In the genomic region with DNA sequence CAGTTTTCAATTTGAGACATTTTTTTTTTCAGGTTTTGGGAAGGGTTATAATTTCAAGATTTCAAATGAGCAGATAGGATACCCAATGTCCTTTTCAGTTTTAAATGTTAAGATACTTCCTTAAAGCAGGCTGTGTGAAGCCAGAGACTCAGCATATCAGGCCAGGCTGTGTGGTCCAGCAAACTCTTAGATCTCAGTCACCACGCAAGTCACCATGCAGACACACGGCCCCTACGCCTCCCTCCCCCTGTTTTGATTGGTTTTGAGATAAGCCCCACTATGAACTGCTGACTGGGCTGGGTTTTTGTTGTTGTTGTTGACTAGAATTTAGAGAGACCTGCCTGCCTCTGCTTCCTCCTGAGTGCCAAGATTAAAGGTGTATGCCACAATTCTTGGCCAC, we compare ENCODE assay signal across 9 mouse cellular contexts. TPM values are rescaled to one million over a fixed set of nuclear protein-coding genes. Genes with fewer than 3 reads are reported as not detected.
A peak's percentile ranks its signal among the peaks of the same experiment; 100 is the strongest.
DNase-seq lines count a peak whose midpoint lies in the region; ATAC-seq lines count a peak whose summit lies in the region.
"Had no signal": no experiment of that assay in that cellular context is flagged by ENCODE, and none has a peak within 500 bp of the region (broad histone marks: within the 10 kb centered on the region; RNA-seq: fewer than 3 reads in every experiment).

No protein-coding gene starts in this region.

- peak overlapping the region; percentile 92 for H3K9ac ChIP-seq in kidney, embryonic 15.5 days
- peak overlapping the region; percentile 91 for H3K9ac ChIP-seq in embryonic facial prominence, embryonic 12.5 days
- peak overlapping the region; percentile 87 for H3K9ac ChIP-seq in intestine, embryonic 14.5 days (ENCODE audit: low read length)
- peak overlapping the region; percentile 98 for H3K9ac ChIP-seq in midbrain, embryonic 16.5 days (ENCODE audit: low read depth, low read length)

- 27% methylated on average over 3 of the region's 3 CpGs for WGBS in kidney, embryonic 15.5 days
- whole genome bisulfite sequencing in embryonic facial prominence, embryonic 12.5 days: 48% methylated on average over 3 of the region's 3 CpGs
- WGBS in intestine, embryonic 14.5 days: 55% methylated on average over 3 of the region's 3 CpGs
- WGBS in midbrain, embryonic 16.5 days: 21% methylated on average over 3 of the region's 3 CpGs

- no peaks in the 10 kb centered on the region for H3K9me3 ChIP-seq in kidney, embryonic 15.5 days (replicated peaks)
- H3K9me3 ChIP-seq in embryonic facial prominence, embryonic 12.5 days: no peaks in the 10 kb centered on the region
- H3K9me3 ChIP-seq in intestine, embryonic 14.5 days (ENCODE audit: control insufficient read depth, low read length): no peaks in the 10 kb centered on the region
- no peaks in the 10 kb centered on the region for H3K9me3 ChIP-seq in midbrain, embryonic 16.5 days (replicated peaks; ENCODE audit: control insufficient read depth, low read length, poor library complexity, severe bottlenecking)

- peaks cover 39% of the 10 kb centered on the region for H3K36me3 ChIP-seq in kidney, embryonic 15.5 days
- peaks cover 38% of the 10 kb centered on the region for H3K36me3 ChIP-seq in embryonic facial prominence, embryonic 12.5 days
- peaks cover 24% of the 10 kb centered on the region for H3K36me3 ChIP-seq in intestine, embryonic 14.5 days (ENCODE audit: control insufficient read depth, insufficient read depth, low read length)
- peaks cover 16% of the 10 kb centered on the region for H3K36me3 ChIP-seq in midbrain, embryonic 16.5 days (ENCODE audit: control insufficient read depth, insufficient read depth, low read length)

- DNase-seq in kidney, postnatal 4 days: no peak
- no peak for DNase-seq in intestine, embryonic 14.5 days (ENCODE audit: low spot score)
- no peak for DNase-seq in frontal cortex, postnatal 10 days (ENCODE audit: low spot score in 2 of 2)
- no peak for DNase-seq in gastrocnemius, postnatal 4 days (ENCODE audit: low spot score in 2 of 2)

- H3K4me3 ChIP-seq in kidney, embryonic 15.5 days (replicated peaks): peak overlapping the region; percentile 84
- peak overlapping the region; percentile 61 for H3K4me3 ChIP-seq in embryonic facial prominence, embryonic 12.5 days
- H3K4me3 ChIP-seq in intestine, embryonic 14.5 days (ENCODE audit: low read depth, low read length): peak overlapping the region; percentile 57
- peak overlapping the region; percentile 87 for H3K4me3 ChIP-seq in midbrain, embryonic 16.5 days (ENCODE audit: low read depth, low read length)

- ATAC-seq in kidney, embryonic 15.5 days (replicated peaks; ENCODE audit: low FRiP score): no peak
- ATAC-seq in embryonic facial prominence, embryonic 12.5 days (ENCODE audit: insufficient number of reproducible peaks, insufficient read depth, low FRiP score, low TSS enrichment): no peak
- no peak for ATAC-seq in intestine, embryonic 14.5 days (replicated peaks; ENCODE audit: low FRiP score, low TSS enrichment, low read depth)
- no peak for ATAC-seq in midbrain, embryonic 16.5 days
- ATAC-seq in monocyte, adult 5-6 weeks (replicated peaks; ENCODE audit: insufficient number of reproducible peaks, low FRiP score, low TSS enrichment, poor library complexity, severe bottlenecking): no peak
- ATAC-seq: Patski had no signal

- peak overlapping the region; percentile 94 for H3K4me2 ChIP-seq in kidney, embryonic 15.5 days
- peak overlapping the region; percentile 75 for H3K4me2 ChIP-seq in embryonic facial prominence, embryonic 12.5 days (replicated peaks)
- peak overlapping the region; percentile 75 for H3K4me2 ChIP-seq in intestine, embryonic 14.5 days (ENCODE audit: low read length)
- peak overlapping the region; percentile 88 for H3K4me2 ChIP-seq in midbrain, embryonic 16.5 days (ENCODE audit: low read length)

- peak overlapping the region; percentile 100 for H3K27ac ChIP-seq in kidney, embryonic 15.5 days
- peak overlapping the region; percentile 98 for H3K27ac ChIP-seq in embryonic facial prominence, embryonic 12.5 days
- peak overlapping the region; percentile 95 for H3K27ac ChIP-seq in intestine, embryonic 14.5 days (ENCODE audit: low read depth)
- peak overlapping the region; percentile 97 for H3K27ac ChIP-seq in midbrain, embryonic 16.5 days (ENCODE audit: low read length)

- H3K27me3 ChIP-seq in kidney, embryonic 15.5 days: no peaks in the 10 kb centered on the region
- H3K27me3 ChIP-seq in embryonic facial prominence, embryonic 12.5 days: no peaks in the 10 kb centered on the region
- H3K27me3 ChIP-seq in intestine, embryonic 14.5 days (replicated peaks; ENCODE audit: control insufficient read depth, insufficient read depth, low read length): no peaks in the 10 kb centered on the region
- no peaks in the 10 kb centered on the region; the same call in 1 of the 2 replicates for H3K27me3 ChIP-seq in midbrain, embryonic 16.5 days (ENCODE audit: control insufficient read depth, insufficient read depth, low read depth, low read length)
- H3K27me3 ChIP-seq: Patski had no signal

- H3K4me1 ChIP-seq in kidney, embryonic 15.5 days: peaks cover 19% of the 10 kb centered on the region; the same call in 1 of the 2 replicates
- H3K4me1 ChIP-seq in embryonic facial prominence, embryonic 12.5 days: peaks cover 18% of the 10 kb centered on the region
- H3K4me1 ChIP-seq in intestine, embryonic 14.5 days (replicated peaks; ENCODE audit: control insufficient read depth, insufficient read depth, low read length): 0 out of 2 replicates have a peak, but pooled peaks cover 6% of the 10 kb centered on the region
- peaks cover 7% of the 10 kb centered on the region for H3K4me1 ChIP-seq in midbrain, embryonic 16.5 days (ENCODE audit: control insufficient read depth, insufficient read depth, low read length)

RNA-seq across cellular contexts. Expression of a gene that starts 3.2 kb away (rescaled TPM):
- polyA plus RNA-seq in kidney, embryonic 15.5 days (2015; fragmentation: Nextera tagmentation; extraction: Ambion mirVana): 425 and 436 TPM in 2 replicates
- 376 TPM in 2 replicates for polyA plus RNA-seq in embryonic facial prominence, embryonic 12.5 days (2016; fragmentation: Nextera tagmentation; extraction: Ambion mirVana)
- polyA plus RNA-seq in intestine, embryonic 14.5 days (2014; fragmentation: Nextera tagmentation; extraction: Ambion mirVana): 254 and 287 TPM in 2 replicates
- 660 and 780 TPM in 2 replicates for polyA plus RNA-seq in midbrain, embryonic 16.5 days (2015; fragmentation: Nextera tagmentation; extraction: Ambion mirVana)
- 46.3 to 319 TPM (median 299 TPM) in 3 replicates for total RNA-seq in monocyte, adult 5-6 weeks (2017)
- 10 to 100 TPM; 38.4 to 41.3 TPM for total RNA-seq in gastrocnemius, postnatal 4 days (2021)

RNA-seq across cellular contexts. Expression of a gene that starts 40.5 kb away (rescaled TPM):
- polyA plus RNA-seq in kidney, embryonic 15.5 days (2015; fragmentation: Nextera tagmentation; extraction: Ambion mirVana): 74.3 and 77.4 TPM in 2 replicates
- 59.2 and 60.0 TPM in 2 replicates for polyA plus RNA-seq in embryonic facial prominence, embryonic 12.5 days (2016; fragmentation: Nextera tagmentation; extraction: Ambion mirVana)
- 61.4 and 65.9 TPM in 2 replicates for polyA plus RNA-seq in intestine, embryonic 14.5 days (2014; fragmentation: Nextera tagmentation; extraction: Ambion mirVana)
- 64.3 and 68.7 TPM in 2 replicates for polyA plus RNA-seq in midbrain, embryonic 16.5 days (2015; fragmentation: Nextera tagmentation; extraction: Ambion mirVana)
- 40.7 to 52.8 TPM (median 51.9 TPM) in 3 replicates for total RNA-seq in monocyte, adult 5-6 weeks (2017)
- total RNA-seq in gastrocnemius, postnatal 4 days (2021): 10 to 100 TPM; 69.1 to 70.4 TPM

RNA-seq across cellular contexts. Expression of a gene that starts 57.4 kb away (rescaled TPM):
- 8.3 and 15.2 TPM in 2 replicates for polyA plus RNA-seq in kidney, embryonic 15.5 days (2015; fragmentation: Nextera tagmentation; extraction: Ambion mirVana)
- 10.2 and 14.4 TPM in 2 replicates for polyA plus RNA-seq in embryonic facial prominence, embryonic 12.5 days (2016; fragmentation: Nextera tagmentation; extraction: Ambion mirVana)
- 7.8 and 19.0 TPM in 2 replicates for polyA plus RNA-seq in intestine, embryonic 14.5 days (2014; fragmentation: Nextera tagmentation; extraction: Ambion mirVana)
- polyA plus RNA-seq in midbrain, embryonic 16.5 days (2015; fragmentation: Nextera tagmentation; extraction: Ambion mirVana): 16.6 and 23.4 TPM in 2 replicates
- 2.1 to 13.0 TPM (median 8.4 TPM) in 3 replicates for total RNA-seq in monocyte, adult 5-6 weeks (2017)
- total RNA-seq in gastrocnemius, postnatal 4 days (2021): 1 to 10 TPM in 1 of 2 experiments, not detected in 1; 7.0 TPM
